Mouse (Mus musculus) spleen, adult 2 months (tissue): ENCODE results near the gene B230118H07Rik.
A peak's percentile ranks its signal among the peaks of the same experiment; 100 is the strongest.

Experiments
- CTCF ChIP-seq: fragments of 200-500 bp; IDR thresholded peaks from 2 replicates; pipeline ENCODE4 v1.5.1; 2011; ENCODE audit warnings: mild to moderate bottlenecking, inconsistent platforms; ENCODE audit not compliant: insufficient read depth, insufficient read length, insufficient replicate concordance; ENCODE audit errors: extremely low read depth
- POLR2A ChIP-seq: fragments of 200-500 bp; IDR thresholded peaks from 2 replicates; pipeline ENCODE4 v1.6.1; 2011; ENCODE audit warnings: low read depth, low read length, inconsistent platforms

- TF ChIP-seq CTCF: peak; percentile 80
- peak; percentile 61 for TF ChIP-seq POLR2A
Measured at GRCm38 (mm10) chr2:101678236-101679021, 29.1 kb upstream of the B230118H07Rik start, which contains the start of gene Traf6.
